Mouse (Mus musculus) heart, adult 2 months (tissue): ENCODE measurements around the gene Lars2. TPM values are rescaled to one million over a fixed set of nuclear protein-coding genes. Genes with fewer than 3 reads are reported as not detected.
A peak's percentile ranks its signal among the peaks of the same experiment; 100 is the strongest.

ENCODE experiments used
- DNase-seq, 2 experiments: peaks; one replicate each; pipeline ENCODE4 v3.0.0; 2021
- H3K27ac ChIP-seq: fragments of 200-600 bp; 2 replicates; pipeline ENCODE4 v1.8.1; 2022
- H3K27me3 ChIP-seq: fragments of 200-500 bp; 2 replicates; pipeline ENCODE4 v1.6.1; 2012; ENCODE audit warnings: mild to moderate bottlenecking, low read length, inconsistent platforms, mixed read lengths; ENCODE audit not compliant: control insufficient read depth, insufficient read depth
- H3K36me3 ChIP-seq: fragments of 200-500 bp; 2 replicates; pipeline ENCODE4 v1.6.1; 2012; ENCODE audit warnings: low read length, inconsistent platforms; ENCODE audit not compliant: control insufficient read depth, insufficient read depth
- H3K4me1 ChIP-seq: fragments of 200-500 bp; 2 replicates; pipeline ENCODE4 v1.6.1; 2011; ENCODE audit warnings: low read length; ENCODE audit not compliant: control insufficient read depth, insufficient read depth
- H3K4me3 ChIP-seq: fragments of 200-600 bp; 2 replicates; pipeline ENCODE4 v1.8.1; 2022
- H3K79me2 ChIP-seq: fragments of 200-500 bp; replicated peaks from 2 replicates; pipeline ENCODE4 v1.6.1; 2012; ENCODE audit warnings: mild to moderate bottlenecking, inconsistent platforms, low read length, moderate library complexity, mixed read lengths; ENCODE audit not compliant: control insufficient read depth, insufficient read depth
- H3K9ac ChIP-seq: fragments of 200-500 bp; 2 replicates; pipeline ENCODE4 v1.6.1; 2012; ENCODE audit warnings: low read depth, mild to moderate bottlenecking, control low read depth, inconsistent platforms, low read length, mixed read lengths
- CTCF ChIP-seq: fragments of 200-600 bp; IDR thresholded peaks from 2 replicates; pipeline ENCODE4 v1.8.1; 2022; ENCODE audit warnings: antibody characterized with exemption, mild to moderate bottlenecking, moderate library complexity
- EP300 ChIP-seq: fragments of 200-500 bp; IDR thresholded peaks from 2 replicates; pipeline ENCODE4 v1.6.1; 2011; ENCODE audit warnings: low read depth, low read length, control low read depth; ENCODE audit not compliant: insufficient read depth
- POLR2A ChIP-seq: fragments of 200-500 bp; IDR thresholded peaks from 2 replicates; pipeline ENCODE4 v1.6.1; 2011; ENCODE audit warnings: mild to moderate bottlenecking, low read depth, low read length, control low read depth; ENCODE audit not compliant: insufficient read depth
- WGBS: fragments of 180-500 bp; shearing (Covaris S2); methylation state at CpG from one replicate; pipeline ENCODE4 v1.1.7; 2018; 5-methylcytosine and 5-hydroxymethylcytosine counted together
- intact Hi-C: fragments of 180-260 bp; cut with DNase I; formaldehyde crosslinking; loops from one replicate; pipeline ENCODE4 v1.15.1; 2025
- polyA plus RNA-seq: library from polyadenylated mRNA; depleted of rRNA; stranded (reverse); fragments of >200 nt; gene quantifications from 2 replicates; pipeline ENCODE4 v1.2.3, GENCODE M21; 2012
- total RNA-seq, 2 experiments: library from RNA; stranded (reverse); gene quantifications; 2 replicates each; pipeline ENCODE4 v1.2.3; 2021

Lars2 gene
- total and polyA plus RNA-seq, 3 experiments, result 147 to 906 (median 397) TPM

DNA sequence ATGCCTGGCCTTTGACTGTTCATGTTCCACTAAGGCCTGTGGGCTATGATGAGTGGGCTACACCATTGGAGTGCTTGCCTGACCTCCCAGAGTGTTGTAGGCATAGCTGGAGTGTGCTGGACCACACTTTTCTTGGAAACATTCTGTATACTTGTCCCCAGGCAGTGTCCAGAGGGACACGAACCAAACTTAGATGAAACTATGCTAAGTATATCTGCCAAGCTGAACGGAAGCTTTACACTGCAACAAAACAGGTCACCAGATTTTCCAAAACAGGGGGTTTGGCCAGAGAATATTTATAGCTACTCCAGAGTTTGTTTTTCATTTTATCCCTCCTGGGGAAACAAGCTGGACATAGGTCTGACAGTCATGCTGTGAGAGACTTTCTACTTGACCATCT lies 122.3 kb downstream of the Lars2 start:
- Histone ChIP-seq H3K4me3 (no peak overlapping the region), H3K36me3 (peaks cover 36% of the 10 kb centered on the region), H3K27ac (peak overlapping the region; percentile 70), H3K79me2 (peaks cover 12% of the 10 kb centered on the region), H3K27me3 (no peaks in the 10 kb centered on the region), H3K4me1 (peaks cover 45% of the 10 kb centered on the region), H3K9ac (no peak overlapping the region)
- WGBS, result 11% methylated on average over 2 of the region's 2 CpGs
- DNase-seq, result no peak
- TF ChIP-seq EP300 (no peak), CTCF (no peak), POLR2A (no peak)
- intact Hi-C loops, result no loop called here

DNA sequence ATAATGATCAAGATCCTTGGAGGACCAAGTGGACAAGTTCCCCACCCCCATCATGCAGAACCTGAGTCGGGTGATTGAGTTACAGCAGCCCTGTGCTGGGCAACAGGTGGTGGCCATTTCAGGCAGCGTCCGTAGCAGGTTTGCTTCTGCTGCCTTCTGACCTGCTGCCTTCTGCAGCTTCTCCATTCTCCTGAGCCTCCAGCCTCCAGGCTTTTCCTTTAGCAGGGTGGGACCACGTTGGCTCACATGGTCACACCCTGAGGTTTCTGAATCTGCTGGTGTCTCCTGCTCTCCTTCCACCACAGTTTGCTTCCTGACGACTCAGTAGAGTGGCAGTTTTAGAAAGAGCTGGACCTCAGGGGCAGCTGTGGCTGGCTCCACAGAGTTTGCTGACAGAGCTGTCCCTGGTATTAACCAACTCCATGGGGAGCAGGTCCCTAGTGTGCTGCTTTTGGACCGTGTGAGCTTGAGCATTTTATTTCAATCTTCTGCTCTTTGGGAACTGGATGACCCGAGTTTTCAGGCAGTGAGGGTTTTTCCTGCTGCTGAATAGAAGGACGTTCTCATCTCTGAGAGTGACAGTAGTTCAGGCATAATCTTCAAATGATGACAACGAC lies 123.1 kb downstream of the Lars2 start:
- H3K27me3 ChIP-seq, result no peaks in the 10 kb centered on the region
- 22% methylated on average over 9 of the region's 9 CpGs for WGBS
- peak overlapping the region; percentile 70 for H3K27ac ChIP-seq
- intact Hi-C loops, result no loop called here
- no peak for DNase-seq
- 0 out of 2 replicates have a peak overlapping the region, but pooled peaks have one; percentile 4 for H3K9ac ChIP-seq
- H3K4me3 ChIP-seq, result peak overlapping the region; percentile 11; the same call in 1 of the 2 replicates
- H3K79me2 ChIP-seq, result peaks cover 10% of the 10 kb centered on the region
- H3K4me1 ChIP-seq, result peaks cover 43% of the 10 kb centered on the region
- TF ChIP-seq CTCF, result no peak
- TF ChIP-seq EP300, result no peak
- TF ChIP-seq POLR2A, result no peak
- peaks cover 35% of the 10 kb centered on the region for H3K36me3 ChIP-seq

DNA sequence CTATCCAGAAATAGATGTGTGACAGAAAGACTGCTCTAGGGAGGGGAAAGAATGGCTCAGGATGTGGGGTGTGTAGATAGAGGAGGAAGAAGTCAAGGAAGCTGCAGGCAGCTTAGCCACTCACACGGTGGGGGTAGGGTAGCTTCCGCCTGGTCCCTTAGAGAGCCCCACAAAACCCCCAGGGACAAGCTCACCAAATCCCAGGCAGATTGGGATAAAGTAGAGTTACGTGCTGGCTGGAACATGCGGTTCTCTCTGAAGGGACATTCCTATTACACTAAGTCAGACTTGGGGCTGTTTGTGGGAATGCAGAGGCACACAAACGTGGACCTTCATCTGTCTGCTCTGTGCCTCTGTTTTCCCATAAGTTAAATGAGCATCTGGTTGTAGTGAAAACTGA lies 124.2 kb downstream of the Lars2 start:
- Histone ChIP-seq H3K27ac (peak overlapping the region; percentile 70), H3K4me1 (peaks cover 43% of the 10 kb centered on the region), H3K4me3 (no peak overlapping the region), H3K9ac (no peak overlapping the region), H3K36me3 (peaks cover 31% of the 10 kb centered on the region), H3K79me2 (peaks cover 10% of the 10 kb centered on the region), H3K27me3 (no peaks in the 10 kb centered on the region)
- intact Hi-C loops, result no loop called here
- WGBS, result 8% methylated on average over 5 of the region's 5 CpGs
- DNase-seq, result peak; percentile 64 to 71
- TF ChIP-seq CTCF, result no peak
- TF ChIP-seq EP300, result peak; percentile 71; the same call in 1 of the 2 replicates
- TF ChIP-seq POLR2A, result 0 out of 2 replicates have a peak, but pooled peaks have one; percentile 13

DNA sequence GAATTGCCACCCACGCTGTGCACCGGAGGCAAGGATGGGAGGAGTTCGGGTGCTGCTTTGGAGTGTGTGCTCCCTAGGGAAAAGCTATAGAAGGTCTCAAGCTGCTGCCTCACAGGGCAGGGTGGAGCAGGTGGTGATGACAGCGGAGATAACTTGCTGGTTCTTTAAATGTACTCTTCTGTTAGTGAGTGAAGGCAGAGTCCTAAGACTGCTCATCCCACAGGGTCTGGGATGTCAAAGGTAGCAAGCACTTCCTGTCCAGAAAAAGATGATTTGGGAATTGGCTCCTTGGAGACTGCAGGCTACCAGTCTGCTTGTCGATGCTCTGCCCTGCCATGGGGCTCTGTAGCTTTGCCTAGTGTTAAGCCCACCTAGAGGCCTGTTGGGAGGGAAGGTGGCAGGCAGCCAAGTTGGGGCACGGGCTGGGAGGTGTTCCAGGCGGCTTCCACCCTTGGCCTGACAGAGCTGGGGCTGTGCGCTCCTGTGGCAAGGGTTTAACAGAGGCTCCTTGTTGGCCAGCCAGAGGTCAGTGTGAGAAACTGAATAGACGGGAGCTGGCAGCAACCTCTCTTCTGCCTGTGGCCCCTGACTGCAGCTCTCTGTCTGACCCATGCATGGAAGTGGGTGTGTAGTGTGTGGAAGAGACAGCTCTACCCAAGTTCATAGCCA lies 125.3 kb downstream of the Lars2 start:
- Histone ChIP-seq H3K27me3 (no peaks in the 10 kb centered on the region), H3K36me3 (peaks cover 24% of the 10 kb centered on the region), H3K4me1 (peaks cover 36% of the 10 kb centered on the region), H3K79me2 (peaks cover 7% of the 10 kb centered on the region), H3K9ac (peak overlapping the region; percentile 9; the same call in 1 of the 2 replicates), H3K27ac (peak overlapping the region; percentile 70), H3K4me3 (no peak overlapping the region)
- peak; percentile 51 to 62 for DNase-seq
- 29% methylated on average over 9 of the region's 9 CpGs for WGBS
- intact Hi-C loops, result no loop called here
- no peak for TF ChIP-seq CTCF
- TF ChIP-seq POLR2A, result no peak
- TF ChIP-seq EP300, result no peak

DNA sequence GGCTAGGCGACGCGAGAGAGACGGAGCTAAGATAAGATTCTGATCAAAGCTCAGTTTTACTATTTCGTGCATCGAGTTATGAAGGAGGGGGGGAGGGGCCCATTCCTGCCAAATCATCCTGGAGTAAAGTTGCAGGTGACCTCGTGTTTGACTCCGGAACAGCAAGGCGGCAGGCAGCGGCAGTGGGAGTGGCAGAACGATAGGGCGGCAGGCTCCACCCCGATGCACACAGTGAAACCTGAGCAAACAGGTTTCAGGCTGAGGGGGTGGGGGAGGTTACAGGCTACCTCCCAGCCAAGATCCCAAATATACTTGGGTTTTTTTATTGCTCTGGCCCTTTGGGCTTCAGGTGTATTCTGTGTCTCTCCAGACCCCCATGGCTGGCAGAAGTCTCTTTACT lies 129.9 kb downstream of the Lars2 start:
- Histone ChIP-seq H3K27ac (no peak overlapping the region), H3K27me3 (no peaks in the 10 kb centered on the region), H3K4me1 (peaks cover 21% of the 10 kb centered on the region), H3K36me3 (peaks cover 5% of the 10 kb centered on the region), H3K4me3 (no peak overlapping the region), H3K9ac (no peak overlapping the region), H3K79me2 (peaks cover 8% of the 10 kb centered on the region)
- intact Hi-C loops, result no loop called here
- WGBS, result 27% methylated on average over 13 of the region's 13 CpGs
- no peak for TF ChIP-seq POLR2A
- no peak for TF ChIP-seq CTCF
- TF ChIP-seq EP300, result no peak
- no peak for DNase-seq

DNA sequence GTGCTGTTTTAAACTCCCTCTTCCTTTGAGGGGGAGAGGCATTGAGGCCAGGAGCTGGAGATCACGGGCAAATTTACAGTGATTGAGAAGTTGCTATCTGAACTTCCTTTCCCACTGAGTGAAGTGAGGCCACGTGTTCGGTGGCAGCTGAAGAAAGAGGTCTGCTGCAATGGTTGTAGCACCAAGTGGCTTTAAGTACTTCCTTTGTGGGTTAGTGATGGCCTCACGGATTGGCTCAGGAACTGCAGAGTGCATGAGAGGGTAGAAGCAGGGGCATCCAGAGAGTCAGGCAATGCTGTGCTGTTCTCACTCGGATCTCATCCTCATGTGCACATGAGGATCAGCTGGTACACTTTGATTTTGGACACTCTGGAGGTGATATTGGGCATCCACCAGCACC lies 131.2 kb downstream of the Lars2 start:
- WGBS, result 35% methylated on average over 5 of the region's 5 CpGs
- H3K4me1 ChIP-seq, result peaks cover 10% of the 10 kb centered on the region
- no peak overlapping the region for H3K4me3 ChIP-seq
- intact Hi-C loops, result no loop called here
- TF ChIP-seq POLR2A (no peak), CTCF (no peak), EP300 (no peak)
- peaks cover 5% of the 10 kb centered on the region for H3K79me2 ChIP-seq
- no peak overlapping the region for H3K9ac ChIP-seq
- H3K27me3 ChIP-seq, result no peaks in the 10 kb centered on the region
- H3K36me3 ChIP-seq, result peaks cover 4% of the 10 kb centered on the region
- DNase-seq, result no peak
- H3K27ac ChIP-seq, result no peak overlapping the region
